ENCODE assay signal across 9 mouse cellular contexts in genomic region chr5:35973800-35974199, GRCm38 (mm10).
DNase-seq lines count a peak whose midpoint lies in the region; ATAC-seq lines count a peak whose summit lies in the region.
"Had no signal": no experiment of that assay in that cellular context is flagged by ENCODE, and none has a peak within 500 bp of the region (broad histone marks: within the 10 kb centered on the region; RNA-seq: fewer than 3 reads in every experiment).

No protein-coding gene starts in this region.

- peaks cover 33% of the 10 kb centered on the region for H3K36me3 ChIP-seq in heart, embryonic 16.5 days (ENCODE audit: control insufficient read depth, insufficient read depth)

- peak; percentile 75 for ATAC-seq in heart, embryonic 16.5 days (replicated peaks; ENCODE audit: extremely low read depth, insufficient read depth, low FRiP score)

- H3K9ac ChIP-seq in heart, embryonic 16.5 days (ENCODE audit: low read length) = peak overlapping the region; percentile 62

- peak overlapping the region; percentile 19 for H3K4me3 ChIP-seq in heart, embryonic 16.5 days (ENCODE audit: low read length)
- H3K4me3 ChIP-seq: erythroblast, embryonic 14.5 days had no signal

- peak; percentile 36 to 43 for DNase-seq in frontal cortex, postnatal 36 days (ENCODE audit: low spot score in 2 of 2)
- no peak for DNase-seq in frontal cortex, postnatal 14 days (ENCODE audit: low spot score in 2 of 2)
- peak; percentile 83 to 88 for DNase-seq in adrenal gland, postnatal 36 days
- peak; percentile 58 for DNase-seq in large intestine, adult 2 months (ENCODE audit: low read depth, low spot score)
- DNase-seq in skeletal muscle tissue, adult 2 months (ENCODE audit: low read depth, low spot score) = peak; percentile 86
- no peak for DNase-seq in layer of hippocampus, postnatal 25 days (ENCODE audit: extremely low spot score in 1 of 2, low spot score in 1 of 2)
- DNase-seq in retina, embryonic 14.5 days (ENCODE audit: low spot score) = no peak

- peak overlapping the region; percentile 89 for H3K27ac ChIP-seq in heart, embryonic 16.5 days (ENCODE audit: low read length)

- peak overlapping the region; percentile 55 for H3K4me2 ChIP-seq in heart, embryonic 16.5 days (ENCODE audit: low read depth, low read length)

- peaks cover 34% of the 10 kb centered on the region for H3K4me1 ChIP-seq in heart, embryonic 16.5 days (ENCODE audit: control insufficient read depth, insufficient read depth, low read length)

- no peaks in the 10 kb centered on the region for H3K27me3 ChIP-seq in heart, embryonic 16.5 days (ENCODE audit: control insufficient read depth, insufficient read depth, low read length)

- 10% methylated on average over 12 of the region's 12 CpGs for WGBS in heart, embryonic 16.5 days
- WGBS in large intestine, adult 2 months = 5% methylated on average over 12 of the region's 12 CpGs

- no peaks in the 10 kb centered on the region for H3K9me3 ChIP-seq in heart, embryonic 16.5 days (replicated peaks; ENCODE audit: control insufficient read depth, low read length)

Comparison
In these comparisons a context has a peak if more than half of its experiments do, and no peak if none do; other contexts are left out.
1. DNase-seq: peak in frontal cortex, postnatal 36 days (2 of 2), adrenal gland, postnatal 36 days (2 of 2), large intestine, adult 2 months (single experiment) and skeletal muscle tissue, adult 2 months (single experiment); none in frontal cortex, postnatal 14 days (0 of 2), layer of hippocampus, postnatal 25 days (0 of 2) and retina, embryonic 14.5 days (single experiment).